In genomic region chr2:37380189-37380588, GRCm38 (mm10) we compare ENCODE assay signal across 9 mouse cellular contexts. TPM values are rescaled to one million over a fixed set of nuclear protein-coding genes. Genes with fewer than 3 reads are reported as not detected.
DNase-seq lines count a peak whose midpoint lies in the region; ATAC-seq and TF ChIP-seq lines count a peak whose summit lies in the region.
"Had no signal": no experiment of that assay in that cellular context is flagged by ENCODE, and none has a peak within 500 bp of the region (broad histone marks: within the 10 kb centered on the region; RNA-seq: fewer than 3 reads in every experiment).

No protein-coding gene starts in this region.

- no peak for TF ChIP-seq POLR2A in bone marrow, adult 2 months (IDR thresholded peaks at IDR 0.05; ENCODE audit: borderline replicate concordance, control insufficient read depth, low read depth, low read length)

- DNase-seq in 3134 (ENCODE audit: extremely low read depth, insufficient read length, low spot score): peak; percentile 21
- DNase-seq in CD4-positive helper T cell, adult 2 months (ENCODE audit: low read depth, low spot score): peak; percentile 67
- peak; percentile 27 for DNase-seq in fibroblast of lung, adult 2 months (ENCODE audit: low read depth)
- DNase-seq in kidney, adult 8-10 months: peak; percentile 33 to 68
- peak; percentile 32 for DNase-seq in liver, embryonic 13.5 days
- peak; percentile 28 for DNase-seq in retina, adult 2 months (ENCODE audit: low read depth, low spot score)
- DNase-seq in thymus, postnatal 36 days: peak; percentile 44 to 55

- ATAC-seq in liver, embryonic 13.5 days (ENCODE audit: low read depth): 0 out of 2 replicates have a peak, but pooled peaks have one; percentile 39

- no peak overlapping the region for H3K4me2 ChIP-seq in liver, embryonic 13.5 days
- H3K4me2 ChIP-seq: heart, embryonic 13.5 days had no signal

- no peak overlapping the region for H3K27ac ChIP-seq in bone marrow, adult 2 months (ENCODE audit: control insufficient read depth, insufficient read depth, low read depth, low read length, poor library complexity)
- no peak overlapping the region for H3K27ac ChIP-seq in liver, embryonic 13.5 days
- H3K27ac ChIP-seq: heart, embryonic 13.5 days had no signal

- H3K9ac ChIP-seq in liver, embryonic 13.5 days: no peak overlapping the region
- H3K9ac ChIP-seq: heart, embryonic 13.5 days had no signal

- H3K9me3 ChIP-seq in liver, embryonic 13.5 days (replicated peaks): no peaks in the 10 kb centered on the region
- H3K9me3 ChIP-seq: heart, embryonic 13.5 days had no signal

- peaks cover 53% of the 10 kb centered on the region for H3K36me3 ChIP-seq in liver, embryonic 13.5 days

- TF ChIP-seq CTCF in bone marrow, adult 2 months (IDR thresholded peaks at IDR 0.05; ENCODE audit: control insufficient read depth, insufficient read depth, low read length): peak; percentile 69

- no peaks in the 10 kb centered on the region for H3K27me3 ChIP-seq in liver, embryonic 13.5 days
- H3K27me3 ChIP-seq: heart, embryonic 13.5 days had no signal

- no peak overlapping the region for H3K4me3 ChIP-seq in bone marrow, adult 2 months (replicated peaks; ENCODE audit: control insufficient read depth, low read depth, low read length)
- H3K4me3 ChIP-seq in liver, embryonic 13.5 days (replicated peaks): no peak overlapping the region
- H3K4me3 ChIP-seq: heart, embryonic 13.5 days had no signal

- 51% methylated on average over 2 of the region's 2 CpGs for WGBS in bone marrow, adult 2 months
- WGBS in liver, embryonic 13.5 days (ENCODE audit: insufficient replicate concordance): 61% methylated on average over 2 of the region's 2 CpGs

- no peaks in the 10 kb centered on the region for H3K4me1 ChIP-seq in bone marrow, adult 2 months (ENCODE audit: control insufficient read depth, insufficient read depth, low read length)
- H3K4me1 ChIP-seq in liver, embryonic 13.5 days (replicated peaks): 0 out of 2 replicates have a peak, but pooled peaks cover 5% of the 10 kb centered on the region
- H3K4me1 ChIP-seq: heart, embryonic 13.5 days had no signal

RNA-seq across cellular contexts. Expression of gene Pdcl, which starts 21.1 kb away (rescaled TPM):
- 7.9 and 28.4 TPM in 2 replicates for polyA plus RNA-seq in bone marrow, adult 2 months (2011; ENCODE audit: insufficient read depth, insufficient read length, low replicate concordance, missing spikeins)
- 13.0 and 18.1 TPM in 2 replicates for polyA plus RNA-seq in liver, embryonic 13.5 days (2015; fragmentation: Nextera tagmentation; extraction: Ambion mirVana)

RNA-seq across cellular contexts. Expression of gene Rc3h2, which starts 42.5 kb away (rescaled TPM):
- polyA plus RNA-seq in bone marrow, adult 2 months (2011; ENCODE audit: insufficient read depth, insufficient read length, low replicate concordance, missing spikeins): 6.0 and 11.9 TPM in 2 replicates
- polyA plus RNA-seq in liver, embryonic 13.5 days (2015; fragmentation: Nextera tagmentation; extraction: Ambion mirVana): 3.7 and 4.0 TPM in 2 replicates

RNA-seq across cellular contexts. Expression of gene Olfr368, which starts 53.9 kb away (rescaled TPM):
- polyA plus RNA-seq in bone marrow, adult 2 months (2011; ENCODE audit: insufficient read depth, insufficient read length, low replicate concordance, missing spikeins): not detected in 2 replicates
- polyA plus RNA-seq in liver, embryonic 13.5 days (2015; fragmentation: Nextera tagmentation; extraction: Ambion mirVana): not detected in 2 replicates
- polyA plus RNA-seq: heart, embryonic 13.5 days had no signal
